ENCODE assay signal across 24 mouse cellular contexts in genomic region chr11:33181804-33182203, GRCm38 (mm10). TPM values are rescaled to one million over a fixed set of nuclear protein-coding genes. Genes with fewer than 3 reads are reported as not detected.
DNase-seq lines count a peak whose midpoint lies in the region; ATAC-seq and TF ChIP-seq lines count a peak whose summit lies in the region.
"Had no signal": no experiment of that assay in that cellular context is flagged by ENCODE, and none has a peak within 500 bp of the region (broad histone marks: within the 10 kb centered on the region; RNA-seq: fewer than 3 reads in every experiment).

No protein-coding gene starts in this region.

- DNase-seq in induced T-regulatory cell, adult 2 months (ENCODE audit: low read depth), result peak; percentile 32
- no peak for DNase-seq in gastrocnemius, adult 2 months
- DNase-seq in gastrocnemius, adult 18-20 months (ENCODE audit: low spot score), result no peak
- DNase-seq in lung, adult 2 months, result no peak
- DNase-seq: adrenal gland, adult 8-10 months; adrenal gland, postnatal 14 days; adrenal gland, postnatal 36 days; B cell, adult 2 months; cerebellum, adult 11-12 months; cerebellum, adult 2 months; cerebellum, adult 9-10 months; cerebellum, postnatal 10 days; cerebellum, postnatal 25 days; forebrain, postnatal 0 days had no signal

- peak; percentile 77 for ATAC-seq in CD4-positive, CD25-positive, alpha-beta regulatory T cell, adult 4 months
- ATAC-seq: activated CD4-positive, CD25-positive, alpha-beta regulatory T cell, adult 4 months; forebrain, embryonic 13.5 days; forebrain, postnatal 0 days; Patski had no signal

- TF ChIP-seq CTCF in gastrocnemius, adult 2 months (IDR thresholded peaks at IDR 0.05), result no peak
- TF ChIP-seq CTCF in lung, adult 2 months (IDR thresholded peaks at IDR 0.05; ENCODE audit: insufficient read depth, low read length), result no peak

- H3K4me1 ChIP-seq in lung, adult 2 months (ENCODE audit: control insufficient read depth, insufficient read depth, low read length), result no peaks in the 10 kb centered on the region

- no peak overlapping the region for H3K4me3 ChIP-seq in gastrocnemius, adult 2 months
- no peak overlapping the region for H3K4me3 ChIP-seq in lung, adult 2 months (replicated peaks; ENCODE audit: extremely low read depth, low read depth, low read length)
- H3K4me3 ChIP-seq: embryonic facial prominence, embryonic 12.5 days; forebrain, embryonic 13.5 days; forebrain, embryonic 15.5 days had no signal

- intact Hi-C loops in gastrocnemius, adult 2 months (cut with DNase I), result no loop called here

- H3K27ac ChIP-seq in gastrocnemius, adult 2 months, result no peak overlapping the region
- H3K27ac ChIP-seq: embryonic facial prominence, embryonic 10.5 days; embryonic facial prominence, embryonic 12.5 days; forebrain, embryonic 13.5 days; forebrain, embryonic 15.5 days had no signal

- TF ChIP-seq POLR2A in lung, adult 2 months (IDR thresholded peaks at IDR 0.05; ENCODE audit: borderline replicate concordance, extremely low read depth, low read depth, low read length), result no peak

- 89% methylated on average over 3 of the region's 3 CpGs for WGBS in lung, adult 2 months

RNA-seq across cellular contexts. Expression of gene Npm1, which starts 18.8 kb away (rescaled TPM):
- polyA plus RNA-seq in CD4-positive, CD25-positive, alpha-beta regulatory T cell, adult 4 months (2017; shearing (Covaris generic)), result 1,000 to 10,000 TPM; 1,268 to 1,417 TPM
- total RNA-seq in gastrocnemius, adult 2 months (2021), result 100 to 1,000 TPM; 129 to 144 TPM
- total RNA-seq in gastrocnemius, adult 18-20 months (2021), result 100 to 1,000 TPM; 118 to 128 TPM
- polyA plus RNA-seq in lung, adult 2 months (2012; rRNA removed), result 43.1 and 74.9 TPM in 2 replicates

RNA-seq across cellular contexts. Expression of gene Tlx3, which starts 21.6 kb away (rescaled TPM):
- polyA plus RNA-seq in CD4-positive, CD25-positive, alpha-beta regulatory T cell, adult 4 months (2017; shearing (Covaris generic)), result not detected
- total RNA-seq in gastrocnemius, adult 2 months (2021), result not detected
- total RNA-seq in gastrocnemius, adult 18-20 months (2021), result not detected
- not detected in 2 replicates for polyA plus RNA-seq in lung, adult 2 months (2012; rRNA removed)
- total RNA-seq: adrenal gland, postnatal 14 days; forebrain, postnatal 0 days; G1E had no signal
- polyA plus RNA-seq: activated CD4-positive, CD25-positive, alpha-beta regulatory T cell, adult 4 months; cortical plate, adult 2 months; forebrain, embryonic 11.5 days; forebrain, embryonic 13.5 days; forebrain, postnatal 0 days had no signal

RNA-seq across cellular contexts. Expression of gene Fgf18, which starts 34.6 kb away (rescaled TPM):
- not detected for polyA plus RNA-seq in CD4-positive, CD25-positive, alpha-beta regulatory T cell, adult 4 months (2017; shearing (Covaris generic))
- total RNA-seq in gastrocnemius, adult 2 months (2021), result 1 to 10 TPM in 1 of 2 experiments, under 1 TPM in 1; 0.89 to 2.5 TPM
- 1 to 10 TPM; 1.0 to 1.1 TPM for total RNA-seq in gastrocnemius, adult 18-20 months (2021)
- polyA plus RNA-seq in lung, adult 2 months (2012; rRNA removed), result 6.6 and 7.1 TPM in 2 replicates
- total RNA-seq: G1E had no signal
- polyA plus RNA-seq: activated CD4-positive, CD25-positive, alpha-beta regulatory T cell, adult 4 months; G1E had no signal
